In genomic region chr17:70832544-70832943, GRCm38 (mm10) we compare ENCODE assay signal across 8 mouse cellular contexts. TPM values are rescaled to one million over a fixed set of nuclear protein-coding genes. Genes with fewer than 3 reads are reported as not detected.
DNase-seq lines count a peak whose midpoint lies in the region; ATAC-seq lines count a peak whose summit lies in the region.
"Had no signal": no experiment of that assay in that cellular context is flagged by ENCODE, and none has a peak within 500 bp of the region (broad histone marks: within the 10 kb centered on the region; RNA-seq: fewer than 3 reads in every experiment).

No protein-coding gene starts in this region.

- peak; percentile 53 to 56 for DNase-seq in kidney, postnatal 25 days
- DNase-seq in kidney, adult 8-10 months: no peak
- DNase-seq in MEL-GATA-1-ER (ENCODE audit: extremely low read depth, low read depth): peak; percentile 36
- DNase-seq in lung, postnatal 25 days (ENCODE audit: low spot score): peak; percentile 44
- no peak for DNase-seq in embryo, embryonic 9.5 days (ENCODE audit: extremely low spot score)
- DNase-seq in urinary bladder, postnatal 10 days (ENCODE audit: low spot score): no peak

- peak; percentile 97 for ATAC-seq in granulocyte monocyte progenitor cell, adult 5-6 weeks (replicated peaks; ENCODE audit: poor library complexity, severe bottlenecking)
- ATAC-seq: inflammation-experienced regulatory T-cells, adult 6 months had no signal

RNA-seq across cellular contexts. Expression of gene Tgif1, which starts 20.8 kb away (rescaled TPM):
- 80.0 and 87.9 TPM in 2 replicates for total RNA-seq in granulocyte monocyte progenitor cell, adult 5-6 weeks (2014; fragmentation: Nextera tagmentation)
- 33.9 and 48.5 TPM in 2 replicates for total RNA-seq in granulocyte monocyte progenitor cell, adult 5-6 weeks (2017)

Comparison
In these comparisons a context has a peak if more than half of its experiments do, and no peak if none do; other contexts are left out.
1. DNase-seq: peak in kidney, postnatal 25 days (2 of 2), MEL-GATA-1-ER (single experiment) and lung, postnatal 25 days (single experiment); none in kidney, adult 8-10 months (0 of 2), embryo, embryonic 9.5 days (single experiment) and urinary bladder, postnatal 10 days (single experiment).